Mouse (Mus musculus) embryonic facial prominence, embryonic 11.5 days (tissue): Measurements from ENCODE around the gene Slc6a1. TPM values are rescaled to one million over a fixed set of nuclear protein-coding genes. Genes with fewer than 3 reads are reported as not detected.
"Not testable (repeated sequence)": the region's sequence is repeated elsewhere in the genome, so short reads cannot be mapped to it uniquely, and the experiment has no call there.

Experiments
- ATAC-seq: fragments of 200-750 bp; cut with Nextera tagmentation; replicated peaks from 2 replicates; pipeline ENCODE4 v1.8.0; 2017; ENCODE audit warnings: low read depth; ENCODE audit not compliant: insufficient number of reproducible peaks, low FRiP score, low TSS enrichment
- DNase-seq: peaks from one replicate; pipeline ENCODE4 v3.0.0-alpha.2; 2015; ENCODE audit warnings: low spot score
- H3K27ac ChIP-seq: fragments of 300-500 bp; sonication (generic); replicated peaks from 2 replicates; pipeline ENCODE4 v1.5.1; 2014; ENCODE audit warnings: mild to moderate bottlenecking, low read depth, low read length, control low read depth
- H3K27me3 ChIP-seq: fragments of 300-500 bp; sonication (generic); 2 replicates; pipeline ENCODE4 v1.6.1; 2014; ENCODE audit warnings: mild to moderate bottlenecking, low read length, moderate library complexity, mixed read lengths; ENCODE audit not compliant: control insufficient read depth, insufficient read depth
- H3K36me3 ChIP-seq: fragments of 300-500 bp; sonication (generic); replicated peaks from 2 replicates; pipeline ENCODE4 v1.6.1; 2014; ENCODE audit warnings: low read depth, mild to moderate bottlenecking, low read length, moderate library complexity, mixed read lengths; ENCODE audit not compliant: control insufficient read depth, insufficient read depth
- H3K4me1 ChIP-seq: fragments of 300-500 bp; sonication (generic); 2 replicates; pipeline ENCODE4 v1.6.1; 2014; ENCODE audit warnings: low read length, mixed read lengths; ENCODE audit not compliant: control insufficient read depth, insufficient read depth
- H3K4me2 ChIP-seq: fragments of 300-500 bp; sonication (generic); 2 replicates; pipeline ENCODE4 v1.6.1; 2014; ENCODE audit warnings: low read depth, mild to moderate bottlenecking, control low read depth, low read length, moderate library complexity
- H3K4me3 ChIP-seq: fragments of 300-500 bp; sonication (generic); 2 replicates; pipeline ENCODE4 v1.5.1; 2014; ENCODE audit warnings: low read depth, low read length, control low read depth
- H3K9ac ChIP-seq: fragments of 300-500 bp; sonication (generic); replicated peaks from 2 replicates; pipeline ENCODE4 v1.6.1; 2014; ENCODE audit warnings: mild to moderate bottlenecking, control low read depth, low read length
- H3K9me3 ChIP-seq: fragments of 300-500 bp; sonication (generic); replicated peaks from 2 replicates; pipeline ENCODE4 v1.6.1; 2016; ENCODE audit warnings: mild to moderate bottlenecking, low read length, inconsistent platforms, mixed read lengths; ENCODE audit not compliant: control insufficient read depth
- whole genome bisulfite sequencing: fragments of 180-500 bp; shearing (Covaris S2); extraction: QIAGEN DNeasy Blood & Tissue Kit; methylation state at CpG from one replicate; pipeline ENCODE4 v1.1.7; 2014; 5-methylcytosine and 5-hydroxymethylcytosine counted together
- polyA plus RNA-seq: library from polyadenylated mRNA; unstranded; fragments of >200 nt; fragmentation: Nextera tagmentation; extraction: Ambion mirVana; gene quantifications from 2 replicates; pipeline ENCODE4 v1.2.1, GENCODE M21; 2014

The Slc6a1 gene
- polyA plus RNA-seq, 1 experiment from 2014 or later, result 2.7 TPM

GRCm38 (mm10) chr6:114321146-114321545 is 38.7 kb downstream of the Slc6a1 start:
- DNase-seq (no peak), ATAC-seq (no peak)
- H3K27ac ChIP-seq, result no peak overlapping the region
- no peaks in the 10 kb centered on the region for H3K36me3 ChIP-seq
- no peak overlapping the region for H3K9ac ChIP-seq
- no peaks in the 10 kb centered on the region for H3K4me1 ChIP-seq
- H3K4me3 ChIP-seq, result no peak overlapping the region
- H3K9me3 ChIP-seq, result no peaks in the 10 kb centered on the region
- H3K4me2 ChIP-seq, result no peak overlapping the region
- no peaks in the 10 kb centered on the region for H3K27me3 ChIP-seq
- 94% methylated on average over 3 of the region's 3 CpGs for WGBS

- H3K9me3 ChIP-seq, result no peaks in the 10 kb centered on the region
- no peak overlapping the region for H3K4me2 ChIP-seq
- ATAC-seq, result no peak
- H3K4me1 ChIP-seq, result no peaks in the 10 kb centered on the region
- no peaks in the 10 kb centered on the region for H3K36me3 ChIP-seq
- no peak for DNase-seq
- no peak overlapping the region for H3K27ac ChIP-seq
- H3K27me3 ChIP-seq, result no peaks in the 10 kb centered on the region
- no peak overlapping the region for H3K9ac ChIP-seq
- 73% methylated on average over 3 of the region's 3 CpGs for whole genome bisulfite sequencing
- H3K4me3 ChIP-seq, result no peak overlapping the region
Measured at GRCm38 (mm10) chr6:114322914-114323313, 40.5 kb downstream of the Slc6a1 start.

DNA sequence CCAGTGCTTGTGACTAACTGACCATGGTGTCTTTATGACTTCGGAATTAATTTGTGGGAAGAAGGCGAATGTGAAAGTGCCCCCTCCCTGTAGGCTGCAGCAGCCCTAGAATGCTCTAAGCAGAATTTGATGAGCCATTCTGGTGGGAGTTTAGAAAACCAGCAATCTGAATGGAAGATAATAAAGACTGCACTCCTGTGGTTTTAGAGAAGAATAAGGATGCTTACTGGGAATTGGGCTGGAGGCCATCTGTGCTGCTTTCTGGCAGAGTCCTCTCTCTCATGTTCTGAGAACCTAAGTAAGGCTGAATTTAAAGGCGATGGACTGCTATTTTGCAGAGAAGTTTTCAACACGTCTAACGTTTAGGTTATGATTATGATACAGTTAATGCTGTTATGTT is 42.4 kb downstream of the Slc6a1 start:
- H3K4me3 ChIP-seq, result no peak overlapping the region
- H3K27ac ChIP-seq, result no peak overlapping the region
- DNase-seq (no peak), ATAC-seq (no peak)
- H3K36me3 ChIP-seq, result no peaks in the 10 kb centered on the region
- H3K9me3 ChIP-seq, result no peaks in the 10 kb centered on the region
- H3K4me2 ChIP-seq, result no peak overlapping the region
- H3K4me1 ChIP-seq, result no peaks in the 10 kb centered on the region
- no peak overlapping the region for H3K9ac ChIP-seq
- no peaks in the 10 kb centered on the region for H3K27me3 ChIP-seq
- 90% methylated on average over 5 of the region's 5 CpGs for WGBS

- Histone ChIP-seq H3K4me3 (no peak overlapping the region), H3K4me1 (no peaks in the 10 kb centered on the region), H3K4me2 (no peak overlapping the region), H3K27me3 (no peaks in the 10 kb centered on the region), H3K27ac (no peak overlapping the region), H3K9me3 (no peaks in the 10 kb centered on the region), H3K9ac (no peak overlapping the region), H3K36me3 (no peaks in the 10 kb centered on the region)
- WGBS, result 36% methylated on average over 8 of the region's 8 CpGs
- ATAC-seq (peak; percentile 32; the same call in 1 of the 2 replicates), DNase-seq (peak; percentile 31)
Measured at GRCm38 (mm10) chr6:114329597-114330470, 47.4 kb downstream of the Slc6a1 start.

- no peaks in the 10 kb centered on the region for H3K4me1 ChIP-seq
- H3K9ac ChIP-seq, result no peak overlapping the region
- H3K27me3 ChIP-seq, result no peaks in the 10 kb centered on the region
- no peak overlapping the region for H3K4me3 ChIP-seq
- H3K36me3 ChIP-seq, result no peaks in the 10 kb centered on the region
- no peaks in the 10 kb centered on the region for H3K9me3 ChIP-seq
- ATAC-seq (no peak), DNase-seq (no peak)
- no peak overlapping the region for H3K27ac ChIP-seq
- no peak overlapping the region for H3K4me2 ChIP-seq
- WGBS, result 82% methylated on average over 7 of the region's 7 CpGs
Measured at GRCm38 (mm10) chr6:114331926-114332325, 49.5 kb downstream of the Slc6a1 start.

GRCm38 (mm10) chr6:114336128-114336943 is 53.9 kb downstream of the Slc6a1 start:
- no peak overlapping the region for H3K4me2 ChIP-seq
- peak; percentile 48 for DNase-seq

DNA sequence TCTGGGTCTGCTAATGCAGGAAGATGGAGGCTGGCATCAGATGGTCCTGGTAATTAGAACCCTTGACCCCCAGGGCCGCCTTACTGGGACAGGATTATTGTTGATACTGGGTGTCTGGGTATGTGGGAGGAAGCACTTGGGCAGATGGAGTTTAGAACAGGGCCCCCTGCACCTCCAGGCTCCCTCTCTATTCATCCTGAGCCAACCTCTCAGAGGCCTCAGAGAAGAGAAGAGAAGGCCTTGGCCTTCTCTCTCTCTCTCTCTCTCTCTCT is 54.4 kb downstream of the Slc6a1 start:
- ATAC-seq, result no peak
- Histone ChIP-seq H3K27ac (no peak overlapping the region), H3K9ac (no peak overlapping the region), H3K4me2 (no peak overlapping the region), H3K36me3 (no peaks in the 10 kb centered on the region), H3K27me3 (no peaks in the 10 kb centered on the region), H3K4me1 (no peaks in the 10 kb centered on the region), H3K9me3 (no peaks in the 10 kb centered on the region), H3K4me3 (no peak overlapping the region)
- DNase-seq, result no peak
- WGBS, result 54% methylated on average over 1 of the region's 1 CpGs

More at GRCm38 (mm10) chr6:114336128-114336943, 53.9 kb downstream of the Slc6a1 start:
- Histone ChIP-seq H3K36me3 (no peaks in the 10 kb centered on the region), H3K9me3 (no peaks in the 10 kb centered on the region), H3K27me3 (no peaks in the 10 kb centered on the region), H3K4me3 (no peak overlapping the region), H3K9ac (no peak overlapping the region), H3K4me1 (no peaks in the 10 kb centered on the region), H3K27ac (no peak overlapping the region)
- no peak for ATAC-seq
- 48% methylated on average over 11 of the region's 11 CpGs for WGBS

- not testable (repeated sequence) for H3K4me1 ChIP-seq, ATAC-seq
Measured at GRCm38 (mm10) chr6:114341381-114341780, 58.9 kb downstream of the Slc6a1 start.

More at GRCm38 (mm10) chr6:114341381-114341780, 58.9 kb downstream of the Slc6a1 start:
- H3K4me3 ChIP-seq, H3K27me3 ChIP-seq, H3K9me3 ChIP-seq, H3K27ac ChIP-seq, H3K4me2 ChIP-seq, H3K9ac ChIP-seq, H3K36me3 ChIP-seq, DNase-seq: not testable (repeated sequence)
